Mouse (Mus musculus) brown adipose tissue, adult 24 weeks (tissue): ENCODE results near the gene Fcrl5. TPM values are rescaled to one million over a fixed set of nuclear protein-coding genes. Genes with fewer than 3 reads are reported as not detected.
"Not testable (repeated sequence)": the region's sequence is repeated elsewhere in the genome, so short reads cannot be mapped to it uniquely, and the experiment has no call there.

Experiments used
- H3K27ac ChIP-seq: fragments of 200-500 bp; replicated peaks from 2 replicates; pipeline ENCODE4 v1.5.1; 2012; ENCODE audit warnings: low read depth, mild to moderate bottlenecking, low read length
- H3K4me1 ChIP-seq: fragments of 200-500 bp; 2 replicates; pipeline ENCODE4 v1.6.1; 2012; ENCODE audit warnings: low read length, mixed read lengths; ENCODE audit not compliant: control insufficient read depth, insufficient read depth, insufficient read length
- H3K4me3 ChIP-seq: fragments of 200-500 bp; 2 replicates; pipeline ENCODE4 v1.5.1; 2012; ENCODE audit warnings: low read depth, mild to moderate bottlenecking, low read length, moderate library complexity; ENCODE audit not compliant: insufficient read depth
- polyA plus RNA-seq: library from polyadenylated mRNA; stranded (reverse); fragments of >200 nt; gene quantifications from 2 replicates; pipeline ENCODE4 v1.2.4, GENCODE M21; 2012; ENCODE audit not compliant: missing spikeins, insufficient read depth, insufficient read length

Fcrl5 gene
- polyA plus RNA-seq, 1 experiment: not detected

DNA sequence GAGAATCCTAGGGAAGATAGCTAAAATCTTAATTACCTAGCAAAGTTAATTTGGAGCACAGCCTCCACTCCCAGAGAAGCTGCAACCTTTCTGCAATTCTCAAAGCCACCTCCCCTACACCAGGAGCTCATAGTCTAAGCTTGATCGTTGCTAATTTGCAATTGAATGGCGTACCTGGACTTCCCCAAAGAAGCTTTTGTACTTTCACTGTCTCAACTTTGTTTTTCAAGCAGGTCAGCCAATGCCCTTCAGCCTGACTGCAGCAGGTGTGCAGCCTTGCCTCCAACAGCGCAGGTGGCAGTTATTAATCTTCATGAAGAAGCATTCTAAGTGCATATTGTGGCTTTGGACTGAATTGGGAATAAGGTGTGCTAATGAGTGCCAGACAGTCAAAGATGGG lies 42.4 kb downstream of the Fcrl5 start:
- H3K4me1 ChIP-seq, H3K27ac ChIP-seq, H3K4me3 ChIP-seq: not testable (repeated sequence)

- H3K4me3 ChIP-seq, H3K4me1 ChIP-seq, H3K27ac ChIP-seq: not testable (repeated sequence)
Measured at GRCm38 (mm10) chr3:87478596-87478995, 43.0 kb downstream of the Fcrl5 start.

DNA sequence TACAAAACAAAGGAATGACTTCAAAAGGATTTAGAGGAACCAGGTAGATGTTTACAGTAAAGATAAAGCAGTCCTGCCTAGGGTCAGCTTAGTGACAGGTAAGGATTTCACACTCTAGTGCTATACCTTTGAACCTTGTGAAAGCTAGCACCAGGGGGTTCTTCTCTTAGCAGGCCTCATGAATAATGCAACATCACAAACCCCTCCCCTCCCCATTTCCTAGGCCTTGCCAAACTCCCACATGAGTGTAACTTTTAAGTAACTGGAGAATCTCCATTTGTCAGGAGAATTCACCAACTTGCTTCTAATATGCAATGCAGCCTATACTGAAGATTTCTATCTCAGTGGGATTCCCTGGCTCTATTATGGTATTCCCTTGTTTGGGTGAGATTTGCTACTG lies 43.7 kb downstream of the Fcrl5 start:
- H3K4me1 ChIP-seq, H3K4me3 ChIP-seq, H3K27ac ChIP-seq: not testable (repeated sequence)

- H3K27ac ChIP-seq: no peak overlapping the region
Measured at GRCm38 (mm10) chr3:87487392-87487791, 51.8 kb downstream of the Fcrl5 start.

DNA sequence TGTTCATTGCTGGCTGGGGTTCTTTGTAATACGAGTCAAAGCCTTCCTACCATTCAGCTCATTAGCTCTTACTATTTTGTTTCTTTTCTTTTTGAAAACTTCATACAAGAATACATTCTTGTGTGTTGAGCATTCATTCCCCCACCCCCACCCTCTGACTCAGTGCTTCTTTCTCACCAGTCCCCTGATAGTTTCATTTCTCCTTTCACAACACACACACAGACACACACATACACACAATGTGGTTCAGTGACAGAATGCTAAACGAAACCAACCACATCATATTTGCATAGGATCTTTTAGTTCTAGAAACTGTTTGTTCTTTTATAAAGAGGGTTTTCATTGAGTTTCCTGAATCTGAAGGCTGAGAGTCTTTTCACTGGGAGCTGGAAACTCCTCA lies 52.3 kb downstream of the Fcrl5 start:
- Histone ChIP-seq H3K4me1 (no peaks in the 10 kb centered on the region), H3K27ac (no peak overlapping the region), H3K4me3 (no peak overlapping the region)

More at GRCm38 (mm10) chr3:87487392-87487791, 51.8 kb downstream of the Fcrl5 start:
- Histone ChIP-seq H3K4me1 (no peaks in the 10 kb centered on the region), H3K4me3 (no peak overlapping the region)

DNA sequence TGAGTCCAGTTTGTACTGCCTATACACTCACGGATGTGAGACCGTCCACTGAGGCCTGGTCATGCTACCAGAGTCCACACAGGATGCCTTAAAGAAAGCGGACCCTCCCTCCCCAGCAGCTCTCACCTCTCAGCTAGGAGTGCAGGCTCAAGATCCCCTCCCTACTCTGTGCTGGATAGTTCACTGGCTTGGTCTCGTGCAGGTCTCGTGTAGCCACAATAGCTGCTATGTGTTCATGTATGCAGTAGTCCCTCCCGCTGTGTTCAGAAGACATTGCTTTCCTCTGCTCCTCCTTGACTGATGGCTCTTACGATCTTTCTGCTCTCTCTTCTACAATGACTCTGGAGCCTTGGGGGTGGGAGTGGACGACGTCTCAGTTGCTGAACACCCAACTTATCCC lies 62.7 kb downstream of the Fcrl5 start:
- Histone ChIP-seq H3K4me3 (no peak overlapping the region), H3K4me1 (no peaks in the 10 kb centered on the region), H3K27ac (no peak overlapping the region)

GRCm38 (mm10) chr3:87499072-87499471 lies 63.5 kb downstream of the Fcrl5 start:
- Histone ChIP-seq H3K4me1 (no peaks in the 10 kb centered on the region), H3K27ac (no peak overlapping the region), H3K4me3 (no peak overlapping the region)

DNA sequence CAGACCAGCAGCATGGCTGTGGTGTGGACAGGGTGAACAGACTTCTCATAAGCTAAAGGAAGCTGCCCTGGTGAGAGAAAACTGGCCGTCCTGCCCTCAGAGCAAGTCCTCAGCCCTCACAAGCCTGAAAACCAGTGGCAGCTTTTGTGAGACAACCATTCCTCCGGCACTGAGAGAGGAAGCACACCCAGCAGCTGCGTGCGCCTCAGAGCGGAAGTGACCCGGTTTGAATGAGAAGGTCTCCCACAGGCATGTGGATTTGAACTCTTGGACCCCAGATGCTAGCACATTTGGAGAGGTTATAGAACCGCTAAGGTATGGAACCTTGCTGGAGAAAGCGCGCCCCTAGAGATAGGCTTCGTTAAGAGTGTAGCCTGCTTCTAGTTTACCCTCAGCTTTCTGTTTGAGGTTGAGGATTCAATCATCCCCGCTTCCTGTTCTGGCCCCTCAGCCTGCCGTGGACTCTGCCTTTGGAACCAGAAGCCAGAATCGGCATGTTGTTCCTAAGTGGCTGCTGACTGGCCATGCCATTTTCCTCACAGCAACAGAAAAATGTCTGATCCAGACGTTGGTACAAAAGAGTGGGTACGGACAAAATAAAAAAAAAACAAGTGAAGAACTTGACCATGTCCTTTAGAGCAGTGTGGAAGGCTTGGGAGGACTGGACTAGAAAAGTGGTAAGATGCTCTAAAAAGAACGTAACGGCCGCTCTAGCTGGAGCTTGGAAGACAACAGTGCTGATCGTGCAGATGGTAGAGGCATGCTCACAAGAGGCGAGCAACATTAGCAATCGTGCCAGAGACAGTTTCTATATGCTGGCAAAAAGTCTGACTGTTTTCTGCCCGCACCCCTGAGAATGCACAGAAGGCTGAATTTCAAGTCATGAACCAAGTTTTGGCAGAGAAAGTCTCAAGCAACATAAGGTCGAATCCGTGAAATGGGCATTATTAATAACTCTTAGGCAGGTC lies 64.8 kb downstream of the Fcrl5 start:
- no peak overlapping the region for H3K4me3 ChIP-seq
- H3K4me1 ChIP-seq: no peaks in the 10 kb centered on the region
- no peak overlapping the region for H3K27ac ChIP-seq

DNA sequence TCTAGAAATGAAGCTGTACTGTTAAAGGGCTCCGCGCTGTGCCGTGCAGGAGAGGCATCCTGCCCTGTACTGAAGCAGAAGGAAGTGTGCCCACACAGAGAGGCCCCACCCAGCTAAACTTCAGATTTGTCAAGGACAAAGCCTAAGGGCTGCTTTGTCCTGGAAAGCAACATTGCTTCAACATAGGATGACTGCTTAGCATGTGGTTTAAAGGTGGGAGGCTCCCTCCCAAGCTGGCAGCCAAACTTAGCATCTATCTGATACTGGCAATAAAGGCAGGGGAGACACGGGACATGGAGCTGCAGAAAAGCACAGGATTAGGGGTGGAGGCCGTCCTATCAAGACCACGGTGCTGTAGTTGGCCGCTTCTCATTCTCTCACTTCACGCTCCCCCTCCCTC lies 65.6 kb downstream of the Fcrl5 start:
- H3K27ac ChIP-seq: no peak overlapping the region
- no peak overlapping the region for H3K4me3 ChIP-seq
- H3K4me1 ChIP-seq: no peaks in the 10 kb centered on the region

GRCm38 (mm10) chr3:87502771-87503170 lies 67.2 kb downstream of the Fcrl5 start:
- Histone ChIP-seq H3K4me3 (no peak overlapping the region), H3K27ac (no peak overlapping the region), H3K4me1 (no peaks in the 10 kb centered on the region)

- Histone ChIP-seq H3K4me3 (no peak overlapping the region), H3K27ac (no peak overlapping the region), H3K4me1 (peaks cover 4% of the 10 kb centered on the region; the same call in 1 of the 2 replicates)
Measured at GRCm38 (mm10) chr3:87504330-87504729, 68.8 kb downstream of the Fcrl5 start.

DNA sequence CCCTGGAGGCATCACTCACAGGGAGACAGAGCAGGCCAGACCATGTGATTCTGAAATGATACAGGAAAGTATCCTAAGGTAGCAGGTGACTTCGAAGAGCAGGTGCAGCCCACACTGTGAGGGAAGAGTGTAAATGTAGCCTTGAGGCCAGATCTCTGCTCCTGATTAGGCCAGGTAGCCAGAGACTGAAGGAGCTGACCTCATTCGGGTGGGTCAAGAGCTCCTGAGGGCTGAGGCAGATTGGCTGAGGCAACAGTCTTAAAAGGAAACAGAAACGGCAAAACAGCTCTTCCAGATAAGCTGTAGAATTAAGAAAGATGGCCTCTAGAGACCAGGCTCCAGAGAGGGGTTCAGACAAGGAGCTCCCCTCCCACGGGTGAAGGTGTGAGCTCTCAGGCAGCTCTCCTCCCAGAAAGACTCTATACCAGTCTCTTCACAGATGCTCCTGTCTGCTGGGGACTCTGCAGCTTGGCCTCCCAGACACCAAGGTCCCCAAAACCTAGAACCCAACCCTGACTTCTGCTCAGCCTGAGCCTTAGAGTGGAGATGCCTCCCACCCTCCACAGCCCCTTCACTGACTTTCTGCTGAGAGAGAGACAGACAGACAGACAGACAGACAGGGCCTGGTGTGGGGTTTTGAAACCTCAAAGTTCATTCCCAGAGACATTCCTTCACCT lies 69.3 kb downstream of the Fcrl5 start:
- Histone ChIP-seq H3K4me1 (peaks cover 5% of the 10 kb centered on the region; the same call in 1 of the 2 replicates), H3K27ac (no peak overlapping the region), H3K4me3 (no peak overlapping the region)

DNA sequence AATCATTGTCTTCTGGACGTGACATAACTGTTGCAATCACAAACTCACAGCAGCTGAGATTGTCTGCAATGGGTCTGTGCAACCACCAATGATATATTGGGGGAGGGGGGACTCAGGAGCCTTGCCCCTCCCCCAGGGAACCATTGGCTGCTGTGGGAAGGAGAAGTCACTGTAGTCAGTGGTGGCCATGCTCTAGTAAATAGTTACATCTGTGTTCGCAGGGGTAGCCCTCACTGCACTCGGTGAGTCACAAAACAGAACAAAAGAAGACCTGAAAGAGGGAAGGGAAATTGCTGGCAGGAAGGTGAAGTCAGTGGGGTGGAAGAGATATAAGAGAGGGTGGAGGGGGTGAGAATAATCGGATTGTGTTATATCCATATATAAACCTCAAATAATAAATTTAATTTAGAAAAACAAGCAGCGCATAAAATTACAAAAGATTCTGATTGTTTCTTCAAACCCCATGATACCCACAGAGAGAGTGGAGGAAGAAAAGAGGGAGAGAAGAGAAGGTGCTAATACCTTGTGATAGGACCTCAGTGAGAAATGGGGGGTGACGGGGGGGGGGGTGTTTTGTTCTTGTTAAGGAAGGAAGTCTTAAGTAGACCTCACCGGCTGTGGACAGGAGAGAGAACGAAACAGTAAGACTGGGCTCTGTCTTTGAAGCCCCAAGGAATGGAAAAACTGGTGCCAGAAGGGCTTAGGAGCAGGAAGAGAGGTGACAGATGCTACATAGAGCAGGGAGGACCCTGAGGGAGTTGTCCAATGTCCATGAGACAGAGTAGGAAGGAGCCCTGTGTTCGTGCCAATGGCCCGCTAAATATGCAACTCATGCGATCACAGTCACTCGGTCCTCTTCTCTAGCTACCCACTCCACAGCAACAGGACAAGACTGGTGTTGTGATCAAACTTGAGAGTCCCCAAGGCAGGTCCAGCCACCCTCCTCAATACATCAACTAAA lies 71.2 kb downstream of the Fcrl5 start:
- Histone ChIP-seq H3K27ac (no peak overlapping the region), H3K4me1 (peaks cover 5% of the 10 kb centered on the region; the same call in 1 of the 2 replicates), H3K4me3 (no peak overlapping the region)

DNA sequence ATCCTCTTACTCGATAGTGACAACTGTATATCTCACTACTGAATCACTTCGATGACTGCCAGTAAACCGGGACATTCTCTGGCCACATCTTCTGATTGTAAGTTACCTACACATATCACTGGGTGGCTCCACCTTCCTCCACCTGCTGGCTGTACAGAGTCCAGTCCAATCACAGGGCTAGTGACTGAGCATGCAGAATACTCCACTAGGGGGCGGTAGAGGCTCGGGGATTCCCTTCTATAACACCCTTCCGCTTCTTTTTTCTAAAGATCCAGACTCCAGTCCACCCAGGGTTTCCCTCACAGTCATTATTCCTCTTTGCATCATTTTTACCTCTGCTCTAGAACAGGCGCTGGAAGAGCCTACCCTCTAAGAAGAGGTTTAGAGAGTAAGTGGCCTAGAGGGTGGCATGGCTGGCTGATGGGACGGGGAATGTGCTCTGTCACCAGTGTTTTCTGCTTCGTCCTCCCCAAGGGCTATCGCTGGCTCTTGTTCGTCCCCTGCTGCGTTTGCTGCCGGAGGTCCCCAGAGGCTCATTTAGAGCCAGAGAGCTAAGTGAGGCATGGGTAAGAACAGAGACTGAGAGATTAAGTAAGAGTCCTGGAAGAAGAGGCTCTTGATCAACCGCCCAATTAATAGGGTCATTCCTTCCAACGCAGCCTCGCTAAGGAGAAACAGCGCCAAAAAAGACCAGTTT lies 72.8 kb downstream of the Fcrl5 start:
- peak overlapping the region; percentile 97 for H3K27ac ChIP-seq
- H3K4me1 ChIP-seq: peaks cover 5% of the 10 kb centered on the region; the same call in 1 of the 2 replicates
- peak overlapping the region; percentile 42 for H3K4me3 ChIP-seq
